Mouse (Mus musculus) intestine, embryonic 16.5 days (tissue): Measurements from ENCODE around the gene Capn5. TPM values are rescaled to one million over a fixed set of nuclear protein-coding genes. Genes with fewer than 3 reads are reported as not detected.
"Not testable (repeated sequence)": the region's sequence is repeated elsewhere in the genome, so short reads cannot be mapped to it uniquely, and the experiment has no call there.

ENCODE experiments used
- ATAC-seq: fragments of 200-750 bp; cut with Nextera tagmentation; 2 replicates; pipeline ENCODE4 v1.8.0; 2017; ENCODE audit warnings: moderate TSS enrichment, moderate library complexity
- H3K27ac ChIP-seq: fragments of 300-500 bp; sonication (generic); 2 replicates; pipeline ENCODE4 v1.5.1; 2014; ENCODE audit warnings: mild to moderate bottlenecking, low read length
- H3K27me3 ChIP-seq: fragments of 300-500 bp; sonication (generic); replicated peaks from 2 replicates; pipeline ENCODE4 v1.6.1; 2014; ENCODE audit warnings: low read length, control low read depth, mixed read lengths; ENCODE audit not compliant: control insufficient read depth, insufficient read depth
- H3K36me3 ChIP-seq: fragments of 300-500 bp; sonication (generic); 2 replicates; pipeline ENCODE4 v1.6.1; 2014; ENCODE audit warnings: low read length, control low read depth; ENCODE audit not compliant: control insufficient read depth, insufficient read depth
- H3K4me1 ChIP-seq: fragments of 300-500 bp; sonication (generic); 2 replicates; pipeline ENCODE4 v1.6.1; 2014; ENCODE audit warnings: low read length, control low read depth, mixed read lengths; ENCODE audit not compliant: control insufficient read depth, insufficient read depth
- H3K4me2 ChIP-seq: fragments of 300-500 bp; sonication (generic); 2 replicates; pipeline ENCODE4 v1.6.1; 2014; ENCODE audit warnings: low read depth, low read length, control low read depth
- H3K4me3 ChIP-seq: fragments of 300-500 bp; sonication (generic); 2 replicates; pipeline ENCODE4 v1.5.1; 2014; ENCODE audit warnings: mild to moderate bottlenecking, low read length
- H3K9ac ChIP-seq: fragments of 300-500 bp; sonication (generic); 2 replicates; pipeline ENCODE4 v1.6.1; 2014; ENCODE audit warnings: low read depth, low read length
- H3K9me3 ChIP-seq: fragments of 300-500 bp; sonication (generic); 2 replicates; pipeline ENCODE4 v1.6.1; 2016; ENCODE audit warnings: low read length, control low read depth; ENCODE audit not compliant: control insufficient read depth
- WGBS: fragments of 180-500 bp; shearing (Covaris S2); extraction: QIAGEN DNeasy Blood & Tissue Kit; methylation state at CpG from one replicate; pipeline ENCODE4 v1.1.7; 2014; 5-methylcytosine and 5-hydroxymethylcytosine counted together
- polyA plus RNA-seq: library from polyadenylated mRNA; unstranded; fragments of >200 nt; fragmentation: Nextera tagmentation; extraction: Ambion mirVana; gene quantifications from 2 replicates; pipeline ENCODE4 v1.2.1, GENCODE M21; 2015

The Capn5 gene
- polyA plus RNA-seq, 1 experiment from 2014 or later, result 10.9 TPM

- H3K27me3 ChIP-seq, result peaks cover 28% of the 10 kb centered on the region
- peak overlapping the region; percentile 11; the same call in 1 of the 2 replicates for H3K9ac ChIP-seq
- H3K4me1 ChIP-seq, result peaks cover 24% of the 10 kb centered on the region
- 5% methylated on average over 36 of the region's 36 CpGs for WGBS
- peak overlapping the region; percentile 71 for H3K4me2 ChIP-seq
- no peaks in the 10 kb centered on the region for H3K9me3 ChIP-seq
- H3K36me3 ChIP-seq, result no peaks in the 10 kb centered on the region
- no peak overlapping the region for H3K27ac ChIP-seq
- ATAC-seq, result peak; percentile 55
- peak overlapping the region; percentile 46 for H3K4me3 ChIP-seq
Measured at GRCm38 (mm10) chr7:98193515-98194025, 15.5 kb upstream of the Capn5 start.

DNA sequence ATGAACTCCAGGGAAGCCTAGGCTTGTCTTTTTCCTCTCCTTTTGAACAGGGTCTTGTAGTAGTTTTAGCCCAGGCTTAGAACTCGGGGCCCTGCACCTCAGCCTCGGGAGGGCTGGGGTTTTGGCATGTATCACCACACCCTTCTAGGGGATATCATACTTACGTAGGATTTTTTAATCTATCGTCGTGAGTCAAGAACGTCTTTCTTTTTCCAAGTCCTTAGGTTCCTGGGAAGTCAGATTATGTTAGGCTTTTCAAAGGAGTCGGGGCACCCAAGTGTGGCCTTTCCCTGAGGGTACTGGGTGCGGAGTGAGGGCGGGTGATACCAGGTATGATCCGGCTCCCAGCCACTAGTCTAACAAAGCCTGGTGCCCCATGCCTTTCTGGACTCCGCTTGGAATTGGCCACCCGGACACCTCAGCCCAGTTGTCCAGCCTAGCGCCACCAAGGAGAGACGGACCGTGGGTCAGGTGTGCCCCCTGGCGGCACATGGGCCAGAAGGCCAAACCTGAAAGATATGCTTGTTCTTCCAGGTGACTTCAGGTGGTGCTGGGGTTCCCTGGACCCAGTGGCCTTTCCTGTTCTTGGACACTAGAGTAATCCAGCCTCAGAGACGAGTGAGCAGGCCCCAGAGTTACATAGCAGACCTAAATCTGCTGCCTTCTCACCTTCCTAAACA, 13.6 kb upstream of the Capn5 start:
- WGBS, result 61% methylated on average over 17 of the region's 17 CpGs
- no peaks in the 10 kb centered on the region for H3K9me3 ChIP-seq
- ATAC-seq, result no peak
- H3K27me3 ChIP-seq, result peaks cover 28% of the 10 kb centered on the region
- no peak overlapping the region for H3K9ac ChIP-seq
- H3K4me3 ChIP-seq, result no peak overlapping the region
- no peaks in the 10 kb centered on the region for H3K36me3 ChIP-seq
- H3K4me1 ChIP-seq, result peaks cover 24% of the 10 kb centered on the region
- H3K27ac ChIP-seq, result no peak overlapping the region
- no peak overlapping the region for H3K4me2 ChIP-seq

DNA sequence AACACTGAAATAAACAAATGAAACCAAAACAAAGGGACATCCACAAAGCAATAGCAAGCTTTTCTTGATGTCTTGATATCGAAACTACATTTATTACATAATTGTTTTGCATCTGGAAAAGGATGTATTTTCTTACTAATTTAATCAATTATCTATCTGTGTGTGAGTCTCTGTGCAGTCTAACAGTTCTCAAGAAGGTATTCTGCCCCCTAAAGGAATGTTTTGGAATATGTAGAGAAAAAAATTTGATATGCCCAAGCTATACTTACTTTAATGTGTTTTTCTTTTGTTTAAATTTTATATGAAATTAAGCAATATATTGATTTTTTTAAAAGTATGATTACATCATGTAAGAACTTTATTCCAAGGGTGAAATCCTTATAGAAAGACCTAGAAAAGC, 12.5 kb upstream of the Capn5 start:
- Histone ChIP-seq H3K4me2 (no peak overlapping the region), H3K36me3 (no peaks in the 10 kb centered on the region), H3K9me3 (no peaks in the 10 kb centered on the region), H3K4me3 (no peak overlapping the region), H3K9ac (no peak overlapping the region), H3K27me3 (peaks cover 28% of the 10 kb centered on the region), H3K27ac (no peak overlapping the region), H3K4me1 (peaks cover 20% of the 10 kb centered on the region)
- no peak for ATAC-seq
- 98% methylated on average over 1 of the region's 1 CpGs for WGBS

- Histone ChIP-seq H3K4me1 (peaks cover 17% of the 10 kb centered on the region), H3K27ac (no peak overlapping the region), H3K9ac (no peak overlapping the region), H3K9me3 (no peaks in the 10 kb centered on the region), H3K36me3 (no peaks in the 10 kb centered on the region), H3K4me2 (no peak overlapping the region), H3K27me3 (peaks cover 28% of the 10 kb centered on the region), H3K4me3 (no peak overlapping the region)
- WGBS, result 34% methylated on average over 3 of the region's 3 CpGs
- no peak for ATAC-seq
Measured at GRCm38 (mm10) chr7:98189745-98190144, 11.7 kb upstream of the Capn5 start.

DNA sequence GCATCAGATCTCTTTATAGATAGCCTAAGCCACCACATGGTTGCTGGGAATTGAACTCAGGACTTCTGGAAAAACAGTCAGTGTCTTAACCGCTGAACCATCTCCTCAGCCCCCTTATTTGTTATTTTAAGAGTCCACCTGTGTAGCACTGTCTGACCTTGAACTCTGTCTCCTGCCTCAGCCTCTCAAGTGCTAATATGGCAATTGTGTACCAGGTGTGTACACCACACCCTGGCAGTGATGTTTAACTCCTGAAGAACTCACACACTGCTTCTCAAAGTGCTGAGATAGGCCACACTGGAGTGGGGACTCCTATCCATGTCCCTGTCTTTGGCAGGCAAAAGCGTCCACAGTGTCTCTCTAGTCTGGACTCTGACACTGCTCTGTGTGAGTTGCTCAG, 10.6 kb upstream of the Capn5 start:
- H3K4me1 ChIP-seq, result peaks cover 6% of the 10 kb centered on the region
- no peak overlapping the region for H3K4me2 ChIP-seq
- no peaks in the 10 kb centered on the region for H3K9me3 ChIP-seq
- peaks cover 19% of the 10 kb centered on the region for H3K27me3 ChIP-seq
- ATAC-seq, result no peak
- no peaks in the 10 kb centered on the region for H3K36me3 ChIP-seq
- H3K27ac ChIP-seq, result no peak overlapping the region
- H3K4me3 ChIP-seq, result no peak overlapping the region
- H3K9ac ChIP-seq, result no peak overlapping the region
- WGBS, result 88% methylated on average over 2 of the region's 2 CpGs

DNA sequence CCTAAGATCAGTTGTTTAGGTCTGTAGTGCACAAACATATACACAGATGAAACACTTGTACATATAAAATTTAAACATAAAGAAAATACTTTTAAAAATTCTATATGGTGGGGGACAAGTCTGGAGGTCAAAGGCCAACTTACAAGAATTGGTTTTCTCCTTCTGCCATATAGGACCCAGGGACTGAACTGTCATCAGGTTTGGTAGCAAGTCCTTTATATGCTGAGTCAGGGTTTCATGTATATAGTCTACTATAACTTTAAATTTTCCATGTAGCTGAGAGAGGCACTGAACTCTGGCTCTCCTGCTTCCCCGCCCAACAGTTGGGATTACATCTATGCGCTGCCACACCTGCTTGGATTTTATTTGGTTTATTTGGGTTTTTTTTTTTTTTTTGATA, 10.2 kb upstream of the Capn5 start:
- H3K27me3 ChIP-seq, result peaks cover 15% of the 10 kb centered on the region
- no peak overlapping the region for H3K4me2 ChIP-seq
- WGBS, result 97% methylated on average over 2 of the region's 2 CpGs
- H3K4me1 ChIP-seq, result peaks cover 2% of the 10 kb centered on the region
- no peak overlapping the region for H3K4me3 ChIP-seq
- no peak for ATAC-seq
- no peak overlapping the region for H3K27ac ChIP-seq
- H3K9me3 ChIP-seq, result no peaks in the 10 kb centered on the region
- no peak overlapping the region for H3K9ac ChIP-seq
- no peaks in the 10 kb centered on the region for H3K36me3 ChIP-seq

DNA sequence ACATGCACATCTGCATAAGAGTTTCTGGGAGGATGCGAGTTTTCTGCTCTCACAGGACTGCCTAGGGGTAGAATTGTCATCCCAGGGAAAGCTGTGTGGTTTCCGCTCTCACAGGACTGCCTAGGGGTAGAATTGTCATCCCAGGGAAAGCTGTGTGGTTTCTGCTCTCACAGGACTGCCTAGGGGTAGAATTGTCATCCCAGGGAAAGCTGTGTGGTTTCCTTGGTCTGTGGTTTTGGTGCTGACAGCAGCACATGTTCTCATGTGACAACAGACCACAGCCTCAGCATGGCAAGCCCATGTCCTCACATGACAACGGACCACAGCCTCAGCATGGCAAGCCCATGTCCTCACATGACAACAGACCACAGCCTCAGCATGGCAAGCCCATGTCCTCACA, 9.3 kb upstream of the Capn5 start:
- H3K4me2 ChIP-seq, H3K27me3 ChIP-seq, H3K36me3 ChIP-seq, H3K4me3 ChIP-seq, H3K9ac ChIP-seq, ATAC-seq, H3K9me3 ChIP-seq, H3K27ac ChIP-seq, H3K4me1 ChIP-seq: not testable (repeated sequence)
- 81% methylated on average over 3 of the region's 3 CpGs for WGBS

DNA sequence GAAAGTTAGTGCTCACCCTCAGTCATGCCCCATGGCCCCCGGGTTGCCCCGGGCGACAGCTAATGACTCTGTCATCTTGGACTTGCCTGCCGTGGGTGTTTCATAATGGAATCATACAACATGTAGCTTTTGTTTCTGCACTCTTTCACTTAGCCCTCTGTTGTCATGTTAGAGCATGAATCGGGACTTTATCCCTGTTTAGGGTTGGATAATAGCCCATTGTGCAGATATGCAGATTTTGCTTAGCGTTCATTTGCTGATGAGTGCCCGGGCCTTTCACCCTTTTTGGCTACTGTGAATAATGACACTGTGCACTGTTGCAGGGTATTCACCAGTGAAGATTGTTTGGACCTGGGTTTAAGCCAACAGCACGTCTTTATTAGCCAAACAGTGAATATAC, 8.6 kb upstream of the Capn5 start:
- WGBS, result 72% methylated on average over 8 of the region's 8 CpGs
- Histone ChIP-seq H3K9ac (no peak overlapping the region), H3K4me1 (no peaks in the 10 kb centered on the region; the same call in 1 of the 2 replicates), H3K27ac (no peak overlapping the region), H3K36me3 (no peaks in the 10 kb centered on the region), H3K27me3 (no peaks in the 10 kb centered on the region; the same call in 1 of the 2 replicates), H3K9me3 (no peaks in the 10 kb centered on the region), H3K4me2 (no peak overlapping the region), H3K4me3 (no peak overlapping the region)
- ATAC-seq, result no peak

DNA sequence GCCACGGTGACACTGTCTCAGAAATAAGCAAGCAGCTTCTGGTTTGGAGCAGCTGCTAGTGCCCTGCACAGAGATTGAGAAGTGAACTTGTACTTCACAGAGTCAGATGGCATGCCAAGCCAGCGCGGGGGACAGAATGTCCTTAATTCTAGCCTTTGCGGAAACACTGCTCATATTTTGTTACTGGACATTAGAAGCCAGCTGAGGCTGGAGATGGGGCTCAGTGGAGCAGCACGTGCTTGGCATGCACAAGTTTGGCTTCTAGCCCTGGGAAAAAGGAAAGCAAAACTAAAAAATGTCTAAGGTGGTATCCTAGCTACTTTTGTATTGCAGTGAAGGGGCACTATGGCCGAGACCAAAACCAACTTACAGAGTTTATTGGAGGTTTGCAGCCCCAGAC, 7.3 kb upstream of the Capn5 start:
- Histone ChIP-seq H3K27ac (no peak overlapping the region; the same call in 1 of the 2 replicates), H3K9ac (no peak overlapping the region), H3K4me1 (no peaks in the 10 kb centered on the region; the same call in 1 of the 2 replicates), H3K4me3 (no peak overlapping the region), H3K9me3 (no peaks in the 10 kb centered on the region), H3K4me2 (no peak overlapping the region), H3K27me3 (no peaks in the 10 kb centered on the region), H3K36me3 (no peaks in the 10 kb centered on the region)
- no peak for ATAC-seq
- WGBS, result 79% methylated on average over 6 of the region's 6 CpGs
